Mouse (Mus musculus): Measurements from ENCODE around the gene Ccdc36. TPM values are rescaled to one million over a fixed set of nuclear protein-coding genes. Genes with fewer than 3 reads are reported as not detected.

Gene Ccdc36
- polyA plus RNA-seq (2015; fragmentation: Nextera tagmentation; extraction: Ambion mirVana), result 1.1 TPM in 2 replicates

GRCm38 (mm10) chr9:108428384-108428783 is at the start of gene Ccdc36:
Ccdc36 (minus strand) TSS chr9:108428484.
- Histone ChIP-seq H3K4me1 (ENCODE audit: control insufficient read depth, insufficient read depth, low read length) (no peaks in the 10 kb centered on the region), H3K4me2 (ENCODE audit: low read depth, low read length) (no peak within 1 kb of the TSS), H3K9ac (ENCODE audit: low read depth, low read length) (no peak within 1 kb of the TSS), H3K9me3 (ENCODE audit: control insufficient read depth, low read length) (no peaks in the 10 kb centered on the region), H3K27ac (ENCODE audit: low read length) (no peak within 1 kb of the TSS), H3K4me3 (ENCODE audit: low read length) (no peak within 1 kb of the TSS), H3K36me3 (ENCODE audit: control insufficient read depth, insufficient read depth, low read length) (no peaks in the 10 kb centered on the region), H3K27me3 (replicated peaks; ENCODE audit: control insufficient read depth, insufficient read depth, low read length) (no peaks in the 10 kb centered on the region)
- no peak for ATAC-seq

- H3K27me3 ChIP-seq (replicated peaks; ENCODE audit: control insufficient read depth, insufficient read depth, low read length), result no peaks in the 10 kb centered on the region
- H3K9ac ChIP-seq (ENCODE audit: low read depth, low read length), result no peak overlapping the region
- no peak overlapping the region for H3K4me3 ChIP-seq (ENCODE audit: low read length)
- no peaks in the 10 kb centered on the region for H3K36me3 ChIP-seq (ENCODE audit: control insufficient read depth, insufficient read depth, low read length)
- H3K4me2 ChIP-seq (ENCODE audit: low read depth, low read length), result no peak overlapping the region
- ATAC-seq, result no peak
- H3K9me3 ChIP-seq (ENCODE audit: control insufficient read depth, low read length), result no peaks in the 10 kb centered on the region
- H3K4me1 ChIP-seq (ENCODE audit: control insufficient read depth, insufficient read depth, low read length), result peaks cover 7% of the 10 kb centered on the region
- WGBS, result 83% methylated on average over 1 of the region's 1 CpGs
- H3K27ac ChIP-seq (ENCODE audit: low read length), result no peak overlapping the region
Measured at GRCm38 (mm10) chr9:108474528-108474927, 46.2 kb upstream of the Ccdc36 start.

GRCm38 (mm10) chr9:108469845-108470244 is 41.6 kb upstream of the Ccdc36 start:
- 43% methylated on average over 4 of the region's 4 CpGs for WGBS
- H3K27ac ChIP-seq (ENCODE audit: low read length), result 0 out of 2 replicates have a peak overlapping the region, but pooled peaks have one; percentile 33

GRCm38 (mm10) chr9:108469430-108469829 is 41.1 kb upstream of the Ccdc36 start:
- no peak overlapping the region; the same call in 1 of the 2 replicates for H3K27ac ChIP-seq (ENCODE audit: low read length)
- no peak for ATAC-seq
- H3K27me3 ChIP-seq (replicated peaks; ENCODE audit: control insufficient read depth, insufficient read depth, low read length), result no peaks in the 10 kb centered on the region
- WGBS, result 70% methylated on average over 5 of the region's 5 CpGs
- H3K9me3 ChIP-seq (ENCODE audit: control insufficient read depth, low read length), result no peaks in the 10 kb centered on the region
- H3K36me3 ChIP-seq (ENCODE audit: control insufficient read depth, insufficient read depth, low read length), result no peaks in the 10 kb centered on the region
- H3K4me2 ChIP-seq (ENCODE audit: low read depth, low read length), result no peak overlapping the region
- no peaks in the 10 kb centered on the region for H3K4me1 ChIP-seq (ENCODE audit: control insufficient read depth, insufficient read depth, low read length)
- H3K4me3 ChIP-seq (ENCODE audit: low read length), result no peak overlapping the region
- no peak overlapping the region for H3K9ac ChIP-seq (ENCODE audit: low read depth, low read length)

More at GRCm38 (mm10) chr9:108469845-108470244, 41.6 kb upstream of the Ccdc36 start:
- H3K27me3 ChIP-seq (replicated peaks; ENCODE audit: control insufficient read depth, insufficient read depth, low read length), result no peaks in the 10 kb centered on the region
- no peak overlapping the region for H3K9ac ChIP-seq (ENCODE audit: low read depth, low read length)
- no peaks in the 10 kb centered on the region for H3K4me1 ChIP-seq (ENCODE audit: control insufficient read depth, insufficient read depth, low read length)
- no peaks in the 10 kb centered on the region for H3K9me3 ChIP-seq (ENCODE audit: control insufficient read depth, low read length)
- no peak overlapping the region for H3K4me3 ChIP-seq (ENCODE audit: low read length)
- H3K4me2 ChIP-seq (ENCODE audit: low read depth, low read length), result no peak overlapping the region
- ATAC-seq, result no peak
- H3K36me3 ChIP-seq (ENCODE audit: control insufficient read depth, insufficient read depth, low read length), result no peaks in the 10 kb centered on the region

- peaks cover 14% of the 10 kb centered on the region for H3K36me3 ChIP-seq (ENCODE audit: control insufficient read depth, insufficient read depth, low read length)
- no peak overlapping the region for H3K27ac ChIP-seq (ENCODE audit: low read length)
- no peak for ATAC-seq
- H3K9me3 ChIP-seq (ENCODE audit: control insufficient read depth, low read length), result no peaks in the 10 kb centered on the region
- WGBS, result 95% methylated on average over 2 of the region's 2 CpGs
- H3K27me3 ChIP-seq (replicated peaks; ENCODE audit: control insufficient read depth, insufficient read depth, low read length), result no peaks in the 10 kb centered on the region
- no peak overlapping the region for H3K4me3 ChIP-seq (ENCODE audit: low read length)
- H3K4me2 ChIP-seq (ENCODE audit: low read depth, low read length), result no peak overlapping the region
- peaks cover 14% of the 10 kb centered on the region for H3K4me1 ChIP-seq (ENCODE audit: control insufficient read depth, insufficient read depth, low read length)
- no peak overlapping the region for H3K9ac ChIP-seq (ENCODE audit: low read depth, low read length)
Measured at GRCm38 (mm10) chr9:108466219-108466618, 37.9 kb upstream of the Ccdc36 start.

GRCm38 (mm10) chr9:108463713-108464112 is 35.4 kb upstream of the Ccdc36 start:
- H3K9me3 ChIP-seq (ENCODE audit: control insufficient read depth, low read length), result no peaks in the 10 kb centered on the region
- H3K9ac ChIP-seq (ENCODE audit: low read depth, low read length), result no peak overlapping the region
- H3K4me3 ChIP-seq (ENCODE audit: low read length), result no peak overlapping the region
- ATAC-seq, result no peak
- no peak overlapping the region for H3K4me2 ChIP-seq (ENCODE audit: low read depth, low read length)
- H3K27ac ChIP-seq (ENCODE audit: low read length), result 0 out of 2 replicates have a peak overlapping the region, but pooled peaks have one; percentile 5
- WGBS, result 90% methylated on average over 9 of the region's 9 CpGs
- no peaks in the 10 kb centered on the region for H3K27me3 ChIP-seq (replicated peaks; ENCODE audit: control insufficient read depth, insufficient read depth, low read length)
- peaks cover 14% of the 10 kb centered on the region for H3K36me3 ChIP-seq (ENCODE audit: control insufficient read depth, insufficient read depth, low read length)
- peaks cover 19% of the 10 kb centered on the region for H3K4me1 ChIP-seq (ENCODE audit: control insufficient read depth, insufficient read depth, low read length)

GRCm38 (mm10) chr9:108462192-108462591 is 33.9 kb upstream of the Ccdc36 start:
- H3K9ac ChIP-seq (ENCODE audit: low read depth, low read length), result peak overlapping the region; percentile 18
- H3K4me2 ChIP-seq (ENCODE audit: low read depth, low read length), result peak overlapping the region; percentile 23; the same call in 1 of the 2 replicates
- H3K4me1 ChIP-seq (ENCODE audit: control insufficient read depth, insufficient read depth, low read length), result peaks cover 19% of the 10 kb centered on the region
- no peaks in the 10 kb centered on the region for H3K9me3 ChIP-seq (ENCODE audit: control insufficient read depth, low read length)
- peak overlapping the region; percentile 97 for H3K27ac ChIP-seq (ENCODE audit: low read length)
- H3K27me3 ChIP-seq (replicated peaks; ENCODE audit: control insufficient read depth, insufficient read depth, low read length), result no peaks in the 10 kb centered on the region
- peaks cover 14% of the 10 kb centered on the region for H3K36me3 ChIP-seq (ENCODE audit: control insufficient read depth, insufficient read depth, low read length)
- WGBS, result 49% methylated on average over 10 of the region's 10 CpGs
- no peak overlapping the region for H3K4me3 ChIP-seq (ENCODE audit: low read length)
- ATAC-seq, result peak; percentile 43

GRCm38 (mm10) chr9:108461675-108462074 is 33.4 kb upstream of the Ccdc36 start:
- peak overlapping the region; percentile 81 for H3K4me3 ChIP-seq (ENCODE audit: low read length)
- WGBS, result 77% methylated on average over 5 of the region's 5 CpGs
- peaks cover 19% of the 10 kb centered on the region for H3K4me1 ChIP-seq (ENCODE audit: control insufficient read depth, insufficient read depth, low read length)
- H3K27ac ChIP-seq (ENCODE audit: low read length), result peak overlapping the region; percentile 97
- no peak for ATAC-seq
- H3K9ac ChIP-seq (ENCODE audit: low read depth, low read length), result peak overlapping the region; percentile 89
- no peaks in the 10 kb centered on the region for H3K27me3 ChIP-seq (replicated peaks; ENCODE audit: control insufficient read depth, insufficient read depth, low read length)
- H3K4me2 ChIP-seq (ENCODE audit: low read depth, low read length), result peak overlapping the region; percentile 83
- no peaks in the 10 kb centered on the region for H3K9me3 ChIP-seq (ENCODE audit: control insufficient read depth, low read length)
- peaks cover 14% of the 10 kb centered on the region for H3K36me3 ChIP-seq (ENCODE audit: control insufficient read depth, insufficient read depth, low read length)

GRCm38 (mm10) chr9:108461181-108461631 is 32.9 kb upstream of the Ccdc36 start, which contains the start of gene Klhdc8b:
Klhdc8b (minus strand) TSS chr9:108461581.
- peak; percentile 14 for ATAC-seq
- 16% methylated on average over 11 of the region's 11 CpGs for whole genome bisulfite sequencing
- H3K4me1 ChIP-seq (ENCODE audit: control insufficient read depth, insufficient read depth, low read length), result peaks cover 19% of the 10 kb centered on the region

More at GRCm38 (mm10) chr9:108461181-108461631, 32.9 kb upstream of the Ccdc36 start, which contains the start of gene Klhdc8b:
- Histone ChIP-seq H3K9me3 (ENCODE audit: control insufficient read depth, low read length) (no peaks in the 10 kb centered on the region), H3K9ac (ENCODE audit: low read depth, low read length) (peak within 1 kb of the TSS; percentile 89), H3K4me3 (ENCODE audit: low read length) (peak within 1 kb of the TSS; percentile 81), H3K36me3 (ENCODE audit: control insufficient read depth, insufficient read depth, low read length) (peaks cover 14% of the 10 kb centered on the region), H3K27me3 (replicated peaks; ENCODE audit: control insufficient read depth, insufficient read depth, low read length) (no peaks in the 10 kb centered on the region), H3K27ac (ENCODE audit: low read length) (peak within 1 kb of the TSS; percentile 97), H3K4me2 (ENCODE audit: low read depth, low read length) (peak within 1 kb of the TSS; percentile 83)
